Mouse (Mus musculus) urinary bladder, postnatal 14 days (tissue): ENCODE measurements around the gene Spindoc.

Source experiments
- DNase-seq: peaks from one replicate; pipeline ENCODE4 v3.0.0; 2021; ENCODE audit warnings: low spot score

Gene Spindoc

DNA sequence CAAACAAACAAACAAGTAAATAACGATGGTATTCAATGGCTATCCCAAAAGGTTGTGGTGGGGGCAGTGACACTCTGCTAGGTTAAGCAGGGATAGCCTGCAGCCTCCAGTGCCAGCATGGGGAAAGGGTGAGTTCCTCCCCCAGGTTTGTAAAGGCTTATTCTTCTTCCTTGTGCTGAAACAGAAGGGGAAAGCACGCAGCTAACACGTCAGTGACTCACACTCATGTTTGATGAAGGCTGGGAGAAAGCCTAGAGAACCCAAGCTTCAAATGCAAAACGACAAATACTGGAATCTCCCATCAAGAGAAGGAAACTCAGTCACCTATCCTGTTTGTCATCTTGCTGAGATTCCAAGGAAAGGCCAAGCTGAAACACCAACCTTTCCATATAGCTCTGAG is 47.1 kb downstream of the Spindoc start:
- no peak for DNase-seq

DNA sequence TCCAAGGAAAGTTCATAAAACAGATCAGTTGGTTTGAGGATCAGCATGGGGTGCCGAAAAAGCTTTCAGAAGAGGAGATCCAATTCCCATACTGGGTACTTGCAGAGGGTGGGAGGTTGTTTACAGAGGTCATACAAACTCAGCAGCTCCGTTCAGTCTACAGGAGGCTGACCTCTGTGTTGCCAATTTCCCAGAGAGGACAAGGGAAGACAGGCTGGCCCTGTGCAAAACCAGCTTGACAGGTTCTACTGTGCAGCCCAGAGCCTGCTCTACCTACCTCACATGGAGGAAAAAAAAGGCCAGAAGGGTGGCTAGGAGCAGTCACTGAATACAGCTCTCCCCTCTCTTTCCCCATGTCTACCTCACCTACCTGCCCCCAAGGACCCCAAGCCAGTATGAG is 48.7 kb downstream of the Spindoc start:
- DNase-seq, result peak; percentile 79

DNA sequence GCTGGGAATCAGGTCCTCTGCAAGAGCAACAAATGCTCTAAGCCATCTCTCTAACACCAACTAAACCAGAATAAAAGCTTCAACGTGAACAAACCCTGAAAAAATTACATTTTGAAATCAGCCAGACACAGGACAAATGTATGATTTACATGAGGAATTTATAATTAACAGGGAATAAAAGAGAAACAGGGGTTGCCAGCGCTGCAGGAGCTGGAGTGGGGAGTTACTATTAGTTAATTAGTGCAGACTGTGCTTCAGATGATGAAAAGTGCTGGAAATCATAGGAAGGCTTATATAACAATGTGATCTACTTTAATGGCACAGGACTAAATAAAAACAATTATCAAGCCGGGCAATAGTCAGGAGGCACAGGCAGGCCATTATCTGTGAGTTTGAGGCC is 61.4 kb downstream of the Spindoc start:
- DNase-seq, result no peak

GRCm38 (mm10) chr19:7320181-7320580 is 62.6 kb downstream of the Spindoc start:
- DNase-seq, result no peak

DNA sequence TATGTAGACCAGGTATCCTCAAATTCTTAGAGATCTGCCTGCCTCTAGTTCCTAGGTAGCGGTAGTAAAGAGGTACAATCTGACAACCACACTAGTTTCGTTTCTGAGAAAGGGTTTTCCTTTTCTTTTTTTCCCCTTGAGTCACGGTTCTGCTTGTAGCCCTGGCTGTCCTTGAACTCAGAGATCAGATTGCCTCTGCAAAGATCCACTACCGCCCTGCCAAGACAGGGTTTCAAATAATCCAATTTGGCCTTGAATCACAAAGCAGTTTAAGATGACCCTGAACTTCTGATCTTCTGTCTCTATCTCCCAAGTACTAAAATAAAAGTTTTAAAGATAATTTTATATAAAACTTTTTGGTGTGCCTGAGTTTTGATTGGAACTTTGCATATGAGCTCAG is 65.1 kb downstream of the Spindoc start:
- no peak for DNase-seq

DNA sequence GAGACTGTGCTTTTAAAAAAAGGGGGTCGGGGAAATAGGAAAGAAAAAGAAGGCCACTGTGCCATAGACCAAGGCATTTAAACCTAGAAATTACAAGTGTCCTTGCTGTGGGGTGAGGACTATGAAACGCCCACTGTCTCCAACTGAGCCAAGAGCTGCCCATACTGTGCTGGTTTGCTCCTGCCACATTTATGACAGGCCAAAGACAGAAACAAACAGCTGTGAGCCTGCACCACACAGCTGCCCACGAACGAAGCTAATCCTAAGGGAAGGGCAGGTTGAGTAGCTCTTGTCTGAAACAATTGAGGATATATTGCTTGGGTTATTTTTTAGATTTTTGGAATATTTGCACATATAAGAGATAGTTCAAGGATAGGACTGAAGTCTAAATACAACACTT is 66.0 kb downstream of the Spindoc start:
- no peak for DNase-seq

GRCm38 (mm10) chr19:7315587-7315984 is 67.2 kb downstream of the Spindoc start:
- no peak for DNase-seq

DNA sequence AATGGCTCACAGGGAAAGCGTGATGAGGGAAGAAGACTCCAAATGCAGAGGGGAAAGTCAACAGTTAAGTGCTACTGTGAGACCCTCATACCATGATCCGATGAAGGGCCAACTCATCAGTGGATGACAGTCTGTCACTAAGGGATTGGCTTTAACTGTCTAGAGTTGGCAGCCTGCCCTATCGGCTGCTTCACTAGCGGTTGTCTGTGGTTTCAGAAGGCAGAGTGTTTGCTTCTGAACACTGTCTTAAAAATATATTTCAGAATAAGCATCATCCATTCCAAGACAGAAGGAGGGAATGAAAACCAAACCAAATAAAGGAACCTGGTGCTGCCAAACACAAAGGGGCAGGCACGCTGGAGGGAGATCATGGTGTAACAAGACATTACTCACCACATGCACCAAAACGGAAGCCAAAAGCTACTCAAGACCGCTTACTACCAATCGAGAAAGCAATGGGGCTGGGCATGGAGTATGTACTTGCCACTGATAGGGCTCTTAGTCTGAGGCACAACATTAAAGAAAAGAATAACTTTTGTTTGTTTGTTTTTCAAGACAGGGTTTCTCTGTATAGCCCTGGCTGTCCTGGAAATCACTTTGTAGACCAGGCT is 67.7 kb downstream of the Spindoc start:
- no peak for DNase-seq

- DNase-seq, result no peak
Observed at GRCm38 (mm10) chr19:7313660-7314059, 69.1 kb downstream of the Spindoc start.

GRCm38 (mm10) chr19:7311306-7311705 is 71.5 kb downstream of the Spindoc start:
- DNase-seq, result peak; percentile 21

DNA sequence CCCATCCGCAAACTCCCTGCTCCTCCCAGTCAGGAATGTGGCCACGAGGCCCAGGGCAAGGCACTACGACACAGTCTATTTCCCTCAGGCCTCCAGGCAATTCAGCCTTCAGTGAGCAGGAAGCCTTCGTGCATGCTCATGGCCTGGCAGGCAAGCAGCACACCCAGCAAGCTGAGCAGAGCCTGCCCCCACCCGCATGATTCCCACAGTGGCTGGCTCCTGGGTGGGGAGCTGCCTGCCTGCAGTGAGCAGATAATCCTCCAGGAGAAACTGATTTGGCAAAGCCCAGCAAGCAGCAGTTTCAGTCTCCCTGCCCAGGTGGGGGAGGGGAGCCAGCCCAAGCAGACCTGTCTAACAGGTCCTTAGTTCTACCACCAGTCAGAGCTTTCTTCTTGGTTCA is 72.1 kb downstream of the Spindoc start:
- peak; percentile 91 for DNase-seq

- no peak for DNase-seq
Observed at GRCm38 (mm10) chr19:7309738-7310330, 73.0 kb downstream of the Spindoc start.

DNA sequence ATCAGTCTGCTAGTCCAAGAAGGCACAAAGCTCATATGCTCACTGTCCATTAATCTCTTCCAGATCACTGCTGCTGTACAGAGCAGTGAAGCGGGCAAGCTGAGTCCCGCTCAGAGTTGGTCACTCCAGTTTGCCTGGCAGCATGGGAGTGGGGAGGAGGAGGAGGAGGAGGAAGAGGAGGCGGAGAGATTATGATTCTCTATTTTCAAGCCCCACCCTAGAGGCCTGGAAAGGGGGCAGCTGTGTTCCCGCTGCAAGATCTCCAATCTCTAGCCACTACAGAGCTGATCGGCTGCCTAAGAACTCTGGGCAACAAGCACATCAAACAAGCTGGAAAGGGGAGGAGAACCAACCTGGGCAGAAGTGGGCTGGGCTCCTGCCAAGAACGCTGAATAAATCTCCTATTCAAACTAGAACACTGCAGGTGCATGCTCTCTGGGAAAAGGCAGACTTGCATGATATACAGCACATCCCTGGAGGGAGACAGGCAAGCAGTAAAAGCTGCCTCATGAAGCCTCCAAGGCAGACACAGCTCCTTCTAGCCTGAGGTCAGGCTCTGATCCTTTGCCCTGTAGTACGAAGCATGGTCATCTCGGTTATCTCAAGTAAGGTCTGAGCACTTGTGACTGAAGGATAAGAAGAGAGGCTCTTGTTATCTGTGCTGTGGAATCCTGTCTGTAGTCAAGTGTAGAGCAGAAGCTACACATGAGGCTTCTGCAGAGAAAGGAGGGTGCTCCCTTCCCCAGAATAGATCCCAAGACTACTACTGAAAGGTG is 74.6 kb downstream of the Spindoc start:
- peak; percentile 85 for DNase-seq

DNA sequence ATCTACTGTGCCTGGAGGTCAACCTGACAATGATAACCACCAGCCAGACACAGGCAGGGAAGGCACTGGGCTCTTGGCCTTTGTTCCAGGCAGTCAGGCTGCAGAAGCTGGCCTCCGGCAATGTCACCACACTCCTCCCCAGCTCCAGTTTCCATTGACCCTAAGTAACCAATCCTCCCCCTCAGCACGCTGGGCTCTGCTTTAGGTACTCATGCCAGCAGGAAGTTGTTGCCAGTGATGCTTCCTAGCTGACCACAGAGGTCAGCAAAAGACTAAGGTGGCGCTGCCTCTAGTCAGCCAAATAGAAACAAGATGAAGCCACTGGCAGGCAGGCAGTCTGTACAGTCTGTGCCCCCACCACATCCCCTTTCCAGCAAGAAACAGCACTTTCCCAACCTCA is 75.8 kb downstream of the Spindoc start:
- peak; percentile 46 for DNase-seq

DNA sequence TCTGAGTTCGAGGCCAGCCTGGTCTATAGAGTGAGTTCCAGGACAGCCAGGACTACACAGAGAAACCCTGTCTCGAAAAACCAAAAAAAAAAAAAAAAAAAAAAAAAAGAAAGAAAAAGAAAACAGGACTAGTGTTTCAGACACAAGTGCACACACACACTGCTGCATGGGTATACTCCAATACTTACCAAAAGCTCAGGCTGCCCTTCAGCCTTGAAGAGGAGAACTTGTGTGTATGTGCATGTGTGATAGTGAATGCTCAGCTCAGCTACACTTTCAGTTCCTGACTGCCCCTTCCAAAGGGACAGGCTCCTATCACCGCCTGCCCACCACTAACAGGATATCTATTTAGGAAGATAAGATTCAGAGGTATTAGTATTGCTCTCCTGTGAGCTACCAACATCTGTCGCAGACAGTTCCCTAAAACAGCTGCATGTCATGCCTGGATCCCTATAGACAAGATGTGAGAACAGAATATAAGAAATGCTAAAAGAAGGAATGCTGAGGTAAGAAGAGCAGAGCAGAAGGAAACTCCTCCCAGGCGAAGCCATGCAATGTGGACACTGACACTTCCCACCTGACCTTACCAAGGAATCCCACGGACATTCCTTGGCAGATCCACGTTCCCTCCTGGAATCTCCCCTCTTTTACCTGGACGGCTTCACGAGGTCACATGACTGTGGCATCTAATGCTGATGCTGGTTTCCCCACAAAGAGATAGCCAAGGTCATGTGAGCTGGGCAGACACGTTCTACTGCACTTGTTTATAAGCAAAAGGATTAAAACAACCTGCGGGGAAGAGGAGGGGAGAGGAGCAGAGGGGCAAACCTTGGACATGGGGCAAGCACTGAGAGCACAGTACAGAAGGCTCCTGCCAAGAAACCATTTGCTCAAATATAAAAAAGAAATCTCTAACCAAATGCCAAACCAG is 77.1 kb downstream of the Spindoc start:
- no peak for DNase-seq

DNA sequence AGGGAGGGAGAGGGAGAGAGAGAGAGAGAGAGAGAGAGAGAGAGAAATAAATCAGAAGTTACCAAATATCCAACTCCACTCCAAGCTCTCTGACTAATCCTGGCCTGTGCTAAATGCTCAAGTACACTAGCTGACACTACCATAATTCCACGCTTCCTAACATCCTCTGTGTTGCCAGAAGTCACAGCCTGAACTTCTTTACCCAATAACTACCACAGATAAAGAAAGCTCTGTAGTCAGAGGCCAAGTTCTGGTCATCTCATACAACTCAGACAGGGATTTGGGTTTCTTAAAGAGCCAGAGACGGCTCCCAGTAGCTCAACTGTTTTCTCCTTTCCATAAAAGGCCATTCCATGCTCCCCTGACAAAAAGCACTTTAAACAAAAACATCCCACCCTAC is 78.0 kb downstream of the Spindoc start:
- DNase-seq, result peak; percentile 31
